Mouse (Mus musculus): ENCODE measurements around the gene Cyp4f18.

DNA sequence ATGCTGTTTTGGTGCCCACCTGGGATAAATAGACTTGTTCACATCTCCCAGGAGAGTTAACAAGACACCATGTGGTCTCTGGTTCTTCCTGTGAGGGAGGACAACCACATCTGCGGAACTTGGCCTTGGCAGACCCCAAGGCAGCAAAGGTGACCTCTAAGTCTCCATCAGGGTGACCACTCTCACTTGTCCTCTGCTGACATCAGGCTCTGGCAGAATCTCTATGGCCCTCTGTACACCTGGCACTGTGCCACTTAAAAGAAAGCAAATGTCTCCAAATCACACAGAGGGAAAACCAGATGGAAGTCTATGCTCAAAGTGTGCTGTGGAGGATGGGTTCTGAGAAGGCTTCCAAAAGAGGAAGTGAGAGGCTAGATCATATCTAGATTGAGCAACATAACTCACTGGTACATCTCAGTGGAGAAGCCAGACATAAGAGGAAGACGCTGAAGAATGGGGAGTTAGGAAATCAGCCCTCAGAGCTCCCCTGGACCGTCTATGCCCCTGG lies 1.2 kb downstream of the Cyp4f18 start:
- TF ChIP-seq CTCF (conservative IDR thresholded peaks at IDR 0.05; ENCODE audit: low read length) (no peak), NANOG (IDR thresholded peaks at IDR 0.05; ENCODE audit: borderline replicate concordance, low read length) (no peak), POU5F1 (IDR thresholded peaks at IDR 0.05; ENCODE audit: borderline replicate concordance, low read length) (no peak)

Data from E14TG2a.4 (cell line).